ENCODE assay signal across 12 mouse cellular contexts in genomic region chr10:80986754-80987153, GRCm38 (mm10). TPM values are rescaled to one million over a fixed set of nuclear protein-coding genes. Genes with fewer than 3 reads are reported as not detected.
DNase-seq lines count a peak whose midpoint lies in the region; ATAC-seq lines count a peak whose summit lies in the region.
"Had no signal": no experiment of that assay in that cellular context is flagged by ENCODE, and none has a peak within 500 bp of the region (broad histone marks: within the 10 kb centered on the region; RNA-seq: fewer than 3 reads in every experiment).

No protein-coding gene starts in this region.

- no peak for ATAC-seq in intestine, embryonic 16.5 days
- ATAC-seq in intestine, embryonic 15.5 days: no peak
- ATAC-seq in erythroid progenitor cell, adult 5-6 weeks (replicated peaks; ENCODE audit: low FRiP score, poor library complexity, severe bottlenecking): no peak
- ATAC-seq: Patski had no signal

- H3K4me3 ChIP-seq in intestine, embryonic 16.5 days (ENCODE audit: low read length): no peak overlapping the region
- H3K4me3 ChIP-seq in intestine, embryonic 15.5 days (replicated peaks): no peak overlapping the region
- no peak overlapping the region for H3K4me3 ChIP-seq in limb, embryonic 10.5 days

- no peak overlapping the region for H3K4me2 ChIP-seq in intestine, embryonic 16.5 days (ENCODE audit: low read depth, low read length)
- no peak overlapping the region for H3K4me2 ChIP-seq in intestine, embryonic 15.5 days (replicated peaks)

- 0 out of 2 replicates have a peak, but pooled peaks cover 4% of the 10 kb centered on the region for H3K27me3 ChIP-seq in intestine, embryonic 16.5 days (replicated peaks; ENCODE audit: control insufficient read depth, insufficient read depth, low read length)
- H3K27me3 ChIP-seq in intestine, embryonic 15.5 days (replicated peaks): peaks cover 12% of the 10 kb centered on the region; the same call in 1 of the 2 replicates
- H3K27me3 ChIP-seq in limb, embryonic 10.5 days (ENCODE audit: low read depth, poor library complexity, severe bottlenecking): peaks cover 58% of the 10 kb centered on the region
- H3K27me3 ChIP-seq: Patski had no signal

- peaks cover 27% of the 10 kb centered on the region for H3K4me1 ChIP-seq in intestine, embryonic 16.5 days (ENCODE audit: control insufficient read depth, insufficient read depth, low read length)
- peaks cover 17% of the 10 kb centered on the region for H3K4me1 ChIP-seq in intestine, embryonic 15.5 days (replicated peaks)
- peaks cover 22% of the 10 kb centered on the region for H3K4me1 ChIP-seq in limb, embryonic 10.5 days

- H3K36me3 ChIP-seq in intestine, embryonic 16.5 days (ENCODE audit: control insufficient read depth, insufficient read depth, low read length): no peaks in the 10 kb centered on the region
- no peaks in the 10 kb centered on the region for H3K36me3 ChIP-seq in intestine, embryonic 15.5 days
- H3K36me3 ChIP-seq in limb, embryonic 10.5 days: no peaks in the 10 kb centered on the region

- WGBS in intestine, embryonic 16.5 days: 69% methylated on average over 6 of the region's 6 CpGs
- 61% methylated on average over 6 of the region's 6 CpGs for WGBS in intestine, embryonic 15.5 days
- 80% methylated on average over 6 of the region's 6 CpGs for WGBS in limb, embryonic 10.5 days

- H3K9ac ChIP-seq in intestine, embryonic 16.5 days (ENCODE audit: low read depth, low read length): 0 out of 2 replicates have a peak overlapping the region, but pooled peaks have one; percentile 14
- no peak overlapping the region for H3K9ac ChIP-seq in intestine, embryonic 15.5 days

- DNase-seq in adrenal gland, adult 8-10 months: peak; percentile 63
- peak; percentile 58 to 68 for DNase-seq in heart, adult 9 months (ENCODE audit: low spot score in 2 of 2)
- peak; percentile 61 for DNase-seq in kidney, postnatal 10 days
- no peak for DNase-seq in limb, embryonic 10.5 days (ENCODE audit: low spot score)
- no peak for DNase-seq in urinary bladder, postnatal 14 days (ENCODE audit: low spot score)
- DNase-seq: cerebellum, postnatal 25 days; retina, postnatal 1 day had no signal

- H3K27ac ChIP-seq in intestine, embryonic 16.5 days (ENCODE audit: low read length): peak overlapping the region; percentile 33; the same call in 1 of the 2 replicates
- no peak overlapping the region for H3K27ac ChIP-seq in intestine, embryonic 15.5 days
- H3K27ac ChIP-seq in limb, embryonic 10.5 days: no peak overlapping the region

- H3K9me3 ChIP-seq in intestine, embryonic 16.5 days (ENCODE audit: control insufficient read depth, low read length): no peaks in the 10 kb centered on the region
- H3K9me3 ChIP-seq in intestine, embryonic 15.5 days: no peaks in the 10 kb centered on the region
- H3K9me3 ChIP-seq in limb, embryonic 10.5 days (replicated peaks): no peaks in the 10 kb centered on the region

RNA-seq across cellular contexts. Expression of gene Gng7, which starts 28.0 kb away (rescaled TPM):
- polyA plus RNA-seq in intestine, embryonic 16.5 days (2015; fragmentation: Nextera tagmentation; extraction: Ambion mirVana): 3.6 and 4.0 TPM in 2 replicates
- polyA plus RNA-seq in intestine, embryonic 15.5 days (2015; fragmentation: Nextera tagmentation; extraction: Ambion mirVana): 4.5 and 4.7 TPM in 2 replicates
- total RNA-seq in adrenal gland, adult 8-10 months (2022): 10 to 100 TPM in 2 of 4 experiments, 1 to 10 TPM in 2; 9.4 to 16.6 (median 12.9) TPM
- total RNA-seq in erythroid progenitor cell, adult 5-6 weeks (2015; ENCODE audit: low replicate concordance): not detected in 2 replicates
- 0.38 and 0.90 TPM in 2 replicates for total RNA-seq in erythroid progenitor cell, adult 5-6 weeks (2017; ENCODE audit: low replicate concordance)
- polyA plus RNA-seq in limb, embryonic 10.5 days (2016; fragmentation: Nextera tagmentation; extraction: Ambion mirVana): 4.3 and 4.5 TPM in 2 replicates

RNA-seq across cellular contexts. Expression of gene Diras1, which starts 38.7 kb away (rescaled TPM):
- 0.61 and 0.92 TPM in 2 replicates for polyA plus RNA-seq in intestine, embryonic 16.5 days (2015; fragmentation: Nextera tagmentation; extraction: Ambion mirVana)
- polyA plus RNA-seq in intestine, embryonic 15.5 days (2015; fragmentation: Nextera tagmentation; extraction: Ambion mirVana): 0.94 and 1.2 TPM in 2 replicates
- total RNA-seq in adrenal gland, adult 8-10 months (2022): 1 to 10 TPM; 3.6 to 6.5 (median 4.4) TPM
- not detected in 2 replicates for total RNA-seq in erythroid progenitor cell, adult 5-6 weeks (2015; ENCODE audit: low replicate concordance)
- total RNA-seq in erythroid progenitor cell, adult 5-6 weeks (2017; ENCODE audit: low replicate concordance): not detected in 2 replicates
- polyA plus RNA-seq in limb, embryonic 10.5 days (2016; fragmentation: Nextera tagmentation; extraction: Ambion mirVana): 0.11 and 0.18 TPM in 2 replicates
- polyA plus RNA-seq: CD4-positive, CD25-positive, alpha-beta regulatory T cell, adult 4 months had no signal

RNA-seq across cellular contexts. Expression of gene Slc39a3, which starts 50.5 kb away (rescaled TPM):
- 18.1 and 18.9 TPM in 2 replicates for polyA plus RNA-seq in intestine, embryonic 16.5 days (2015; fragmentation: Nextera tagmentation; extraction: Ambion mirVana)
- polyA plus RNA-seq in intestine, embryonic 15.5 days (2015; fragmentation: Nextera tagmentation; extraction: Ambion mirVana): 15.0 and 18.2 TPM in 2 replicates
- 10 to 100 TPM; 50.7 to 86.9 (median 66.5) TPM for total RNA-seq in adrenal gland, adult 8-10 months (2022)
- 4.3 and 7.1 TPM in 2 replicates for total RNA-seq in erythroid progenitor cell, adult 5-6 weeks (2015; ENCODE audit: low replicate concordance)
- total RNA-seq in erythroid progenitor cell, adult 5-6 weeks (2017; ENCODE audit: low replicate concordance): 1.2 and 4.2 TPM in 2 replicates
- 10.9 and 14.7 TPM in 2 replicates for polyA plus RNA-seq in limb, embryonic 10.5 days (2016; fragmentation: Nextera tagmentation; extraction: Ambion mirVana)

RNA-seq across cellular contexts. Expression of gene Gadd45b, which starts 56.9 kb away (rescaled TPM):
- 26.5 and 29.1 TPM in 2 replicates for polyA plus RNA-seq in intestine, embryonic 16.5 days (2015; fragmentation: Nextera tagmentation; extraction: Ambion mirVana)
- polyA plus RNA-seq in intestine, embryonic 15.5 days (2015; fragmentation: Nextera tagmentation; extraction: Ambion mirVana): 26.6 and 29.9 TPM in 2 replicates
- 100 to 1,000 TPM in 1 of 4 experiments, 10 to 100 TPM in 3; 17.5 to 112 (median 73.6) TPM for total RNA-seq in adrenal gland, adult 8-10 months (2022)
- 1.3 and 1.8 TPM in 2 replicates for total RNA-seq in erythroid progenitor cell, adult 5-6 weeks (2015; ENCODE audit: low replicate concordance)
- total RNA-seq in erythroid progenitor cell, adult 5-6 weeks (2017; ENCODE audit: low replicate concordance): 3.6 and 9.2 TPM in 2 replicates
- 4.5 and 9.8 TPM in 2 replicates for polyA plus RNA-seq in limb, embryonic 10.5 days (2016; fragmentation: Nextera tagmentation; extraction: Ambion mirVana)

Comparison
In these comparisons a context has a peak if more than half of its experiments do, and no peak if none do; other contexts are left out.
1. DNase-seq: peak in adrenal gland, adult 8-10 months (single experiment), heart, adult 9 months (2 of 2) and kidney, postnatal 10 days (single experiment); none in limb, embryonic 10.5 days (single experiment) and urinary bladder, postnatal 14 days (single experiment).